Mouse (Mus musculus): ENCODE results near the gene Ap2s1. TPM values are rescaled to one million over a fixed set of nuclear protein-coding genes. Genes with fewer than 3 reads are reported as not detected.

The Ap2s1 gene
- polyA plus RNA-seq, 1 experiment = 206 TPM

- 74% methylated on average over 8 of the region's 8 CpGs for WGBS
- no peak for TF ChIP-seq CTCF (IDR thresholded peaks at IDR 0.05; ENCODE audit: insufficient read depth, low read length)
- no peak for TF ChIP-seq POLR2A (IDR thresholded peaks at IDR 0.05; ENCODE audit: borderline replicate concordance, extremely low read depth, low read depth, low read length)
- Histone ChIP-seq H3K4me3 (replicated peaks; ENCODE audit: extremely low read depth, low read depth, low read length) (no peak overlapping the region), H3K4me1 (ENCODE audit: control insufficient read depth, insufficient read depth, low read length) (peaks cover 2% of the 10 kb centered on the region)
- DNase-seq = no peak
Observed at GRCm38 (mm10) chr7:16785541-16786083, 47.4 kb downstream of the Ap2s1 start.

- TF ChIP-seq CTCF (IDR thresholded peaks at IDR 0.05; ENCODE audit: insufficient read depth, low read length) = no peak
- TF ChIP-seq POLR2A (IDR thresholded peaks at IDR 0.05; ENCODE audit: borderline replicate concordance, extremely low read depth, low read depth, low read length) = no peak; the same call in 1 of the 2 replicates
- DNase-seq = peak; percentile 76
- WGBS = 20% methylated on average over 5 of the region's 5 CpGs
- no peak overlapping the region for H3K4me3 ChIP-seq (replicated peaks; ENCODE audit: extremely low read depth, low read depth, low read length)
- 0 out of 2 replicates have a peak, but pooled peaks cover 5% of the 10 kb centered on the region for H3K4me1 ChIP-seq (ENCODE audit: control insufficient read depth, insufficient read depth, low read length)
Observed at GRCm38 (mm10) chr7:16792316-16792715, 54.1 kb downstream of the Ap2s1 start.

GRCm38 (mm10) chr7:16793010-16793725, 55.0 kb downstream of the Ap2s1 start:
- DNase-seq = peak; percentile 56
- TF ChIP-seq POLR2A (IDR thresholded peaks at IDR 0.05; ENCODE audit: borderline replicate concordance, extremely low read depth, low read depth, low read length) (no peak), CTCF (IDR thresholded peaks at IDR 0.05; ENCODE audit: insufficient read depth, low read length) (no peak)
- Histone ChIP-seq H3K4me1 (ENCODE audit: control insufficient read depth, insufficient read depth, low read length) (0 out of 2 replicates have a peak, but pooled peaks cover 5% of the 10 kb centered on the region), H3K4me3 (replicated peaks; ENCODE audit: extremely low read depth, low read depth, low read length) (no peak overlapping the region)
- WGBS = 64% methylated on average over 19 of the region's 19 CpGs

GRCm38 (mm10) chr7:16794886-16795285, 56.7 kb downstream of the Ap2s1 start:
- DNase-seq = no peak
- WGBS = 76% methylated on average over 5 of the region's 5 CpGs
- no peak overlapping the region for H3K4me3 ChIP-seq (replicated peaks; ENCODE audit: extremely low read depth, low read depth, low read length)
- 0 out of 2 replicates have a peak, but pooled peaks cover 5% of the 10 kb centered on the region for H3K4me1 ChIP-seq (ENCODE audit: control insufficient read depth, insufficient read depth, low read length)
- no peak for TF ChIP-seq CTCF (IDR thresholded peaks at IDR 0.05; ENCODE audit: insufficient read depth, low read length)
- TF ChIP-seq POLR2A (IDR thresholded peaks at IDR 0.05; ENCODE audit: borderline replicate concordance, extremely low read depth, low read depth, low read length) = no peak

Other genes starting within 250 kb of the Ap2s1 start
- 22.3 and 27.2 TPM in 2 replicates for gene Arhgap35, start 123.4 kb upstream of the Ap2s1 start, polyA plus RNA-seq (2012; rRNA removed)
- gene Ceacam15, start 62.7 kb upstream of the Ap2s1 start, polyA plus RNA-seq (2012; rRNA removed) = not detected in 2 replicates
- not detected in 2 replicates for gene Ceacam9, start 16.5 kb upstream of the Ap2s1 start, polyA plus RNA-seq (2012; rRNA removed)
- gene Slc1a5, start 42.9 kb downstream of the Ap2s1 start, polyA plus RNA-seq (2012; rRNA removed) = 190 and 201 TPM in 2 replicates
- 164 and 180 TPM in 2 replicates for gene Strn4, start 77.5 kb downstream of the Ap2s1 start, polyA plus RNA-seq (2012; rRNA removed)
- gene Fkrp, start 78.3 kb downstream of the Ap2s1 start, polyA plus RNA-seq (2012; rRNA removed) = 41.7 and 42.0 TPM in 2 replicates
- 97.2 and 121 TPM in 2 replicates for gene Prkd2, start 104.5 kb downstream of the Ap2s1 start, polyA plus RNA-seq (2012; rRNA removed)
- 31.7 and 41.1 TPM in 2 replicates for gene Dact3, start 136.9 kb downstream of the Ap2s1 start, polyA plus RNA-seq (2012; rRNA removed)
- 12.5 and 27.7 TPM in 2 replicates for gene Gng8, start 153.4 kb downstream of the Ap2s1 start, polyA plus RNA-seq (2012; rRNA removed)
- 9.8 and 10.4 TPM in 2 replicates for gene Ptgir, start 168.1 kb downstream of the Ap2s1 start, polyA plus RNA-seq (2012; rRNA removed)
- gene Calm3, start 185.7 kb downstream of the Ap2s1 start, polyA plus RNA-seq (2012; rRNA removed) = 279 and 310 TPM in 2 replicates
- 2.0 and 3.2 TPM in 2 replicates for gene Pnmal2, start 206.3 kb downstream of the Ap2s1 start, polyA plus RNA-seq (2012; rRNA removed)
- not detected in 2 replicates for gene Pnmal1, start 221.3 kb downstream of the Ap2s1 start, polyA plus RNA-seq (2012; rRNA removed)
- 0.03 and 0.04 TPM in 2 replicates for gene Gm42372, start 244.7 kb downstream of the Ap2s1 start, polyA plus RNA-seq (2012; rRNA removed)

All from lung, adult 2 months (tissue).